Mouse (Mus musculus): ENCODE data around the gene Ndufs7.
"Not testable (repeated sequence)": the region's sequence is repeated elsewhere in the genome, so short reads cannot be mapped to it uniquely, and the experiment has no call there.

Gene Ndufs7

DNA sequence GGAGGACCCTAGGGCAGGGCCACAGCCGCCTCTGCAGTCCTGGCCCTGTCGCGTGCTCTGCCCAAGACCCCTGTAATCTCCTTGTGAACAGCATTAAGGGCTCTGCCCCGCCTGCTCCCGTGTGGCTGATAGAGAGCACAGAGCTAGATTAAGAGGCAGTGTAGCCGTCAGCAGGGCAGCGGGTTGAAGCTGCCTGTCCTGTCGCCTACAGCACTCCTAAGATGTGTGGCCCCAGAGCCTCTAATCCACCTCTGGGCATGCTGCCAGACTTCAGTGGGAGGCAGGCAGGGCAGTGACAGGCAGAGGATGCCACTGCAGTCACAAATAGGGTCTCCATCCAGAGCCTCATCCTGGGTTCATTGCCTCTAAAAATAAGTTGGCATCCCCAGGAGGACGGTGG is 6.8 kb upstream of the Ndufs7 start:
- DNase-seq (ENCODE audit: low spot score in 2 of 2), result no peak

DNA sequence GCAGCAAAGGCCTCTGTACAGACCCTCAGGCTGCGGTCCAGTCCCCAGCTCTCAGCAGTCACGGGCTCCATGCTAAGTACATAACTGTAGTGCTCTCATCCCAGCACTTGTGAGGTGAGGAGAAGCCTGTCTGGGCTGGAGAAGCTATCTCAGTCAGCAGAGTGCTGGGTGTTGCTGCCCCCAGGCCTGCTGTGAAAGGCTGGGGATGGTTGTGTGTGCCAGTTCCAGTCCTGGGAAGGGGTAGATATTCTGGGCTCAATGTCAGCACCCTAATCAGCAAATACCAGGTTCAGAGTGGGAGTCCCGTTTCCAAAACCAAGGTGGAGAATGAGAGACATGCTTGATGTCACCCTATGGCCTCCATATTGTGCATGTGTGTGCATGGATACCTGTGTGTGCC is 6.3 kb upstream of the Ndufs7 start:
- no peak for DNase-seq (ENCODE audit: low spot score in 2 of 2)

DNA sequence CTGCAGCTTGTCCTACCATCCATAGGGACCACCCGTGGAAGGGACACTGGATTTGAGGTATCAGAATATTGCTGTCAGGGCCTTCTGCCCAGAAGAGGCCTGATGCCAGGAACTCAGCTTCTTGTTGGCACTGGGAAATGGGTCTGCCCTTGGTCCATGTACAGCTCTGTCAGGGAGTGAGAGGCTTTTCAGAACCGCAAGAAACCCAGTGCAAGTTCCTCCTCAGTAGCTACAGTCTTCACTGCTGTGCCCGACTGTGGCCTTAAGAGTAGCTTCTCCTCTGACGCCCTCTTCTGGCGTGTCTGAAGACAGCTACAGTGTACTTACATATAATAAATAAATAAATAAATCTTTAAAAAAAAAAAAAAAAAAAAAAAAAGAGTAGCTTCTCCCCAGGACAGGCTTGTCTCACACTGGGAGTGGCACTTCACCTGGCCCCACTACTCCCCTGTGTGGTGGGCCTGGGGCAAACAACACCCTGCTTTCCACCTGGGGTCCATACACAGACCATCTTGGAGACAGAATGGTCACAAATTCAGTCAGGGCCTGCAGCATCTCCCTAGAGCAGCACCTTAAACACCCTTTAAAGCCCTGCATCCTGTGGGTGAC is 4.0 kb upstream of the Ndufs7 start:
- peak in 1 of 2 experiments; percentile 26 for DNase-seq (ENCODE audit: low spot score in 2 of 2)

- DNase-seq (ENCODE audit: low spot score in 2 of 2), result peak; percentile 81 to 93
These were observed 3.3 kb upstream of the Ndufs7 start for GRCm38 (mm10) chr10:80245600-80245999.

GRCm38 (mm10) chr10:80247849-80248248 is 1.1 kb upstream of the Ndufs7 start:
- no peak for DNase-seq (ENCODE audit: low spot score in 2 of 2)

DNA sequence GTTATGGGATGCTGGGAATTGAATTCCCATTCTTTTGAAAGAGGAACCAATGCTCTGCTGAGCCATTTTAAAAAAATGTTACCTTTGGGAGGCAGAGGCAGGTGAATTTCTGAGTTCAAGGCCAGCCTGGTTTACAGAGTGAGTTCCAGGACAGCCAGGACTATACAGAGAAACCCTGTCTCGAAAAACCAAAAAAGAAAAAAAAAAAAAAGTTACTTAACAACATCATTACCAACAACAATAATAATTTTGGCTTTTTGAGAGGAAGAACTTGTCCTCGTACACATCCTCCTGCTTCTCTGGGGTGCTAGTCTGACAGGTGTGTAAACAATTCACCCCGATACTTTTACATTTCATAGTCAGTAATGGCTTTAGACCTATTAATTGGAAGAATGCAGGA is 484 bp upstream of the Ndufs7 start:
- not testable (repeated sequence) for DNase-seq (ENCODE audit: low spot score in 2 of 2)

- DNase-seq (ENCODE audit: low spot score in 2 of 2), result no peak
These were observed 1.1 kb downstream of the Ndufs7 start for GRCm38 (mm10) chr10:80250059-80250458.

GRCm38 (mm10) chr10:80250573-80250972 is 1.7 kb downstream of the Ndufs7 start:
- DNase-seq (ENCODE audit: low spot score in 2 of 2), result no peak

GRCm38 (mm10) chr10:80252011-80252410 is 3.1 kb downstream of the Ndufs7 start:
- no peak for DNase-seq (ENCODE audit: low spot score in 2 of 2)

DNA sequence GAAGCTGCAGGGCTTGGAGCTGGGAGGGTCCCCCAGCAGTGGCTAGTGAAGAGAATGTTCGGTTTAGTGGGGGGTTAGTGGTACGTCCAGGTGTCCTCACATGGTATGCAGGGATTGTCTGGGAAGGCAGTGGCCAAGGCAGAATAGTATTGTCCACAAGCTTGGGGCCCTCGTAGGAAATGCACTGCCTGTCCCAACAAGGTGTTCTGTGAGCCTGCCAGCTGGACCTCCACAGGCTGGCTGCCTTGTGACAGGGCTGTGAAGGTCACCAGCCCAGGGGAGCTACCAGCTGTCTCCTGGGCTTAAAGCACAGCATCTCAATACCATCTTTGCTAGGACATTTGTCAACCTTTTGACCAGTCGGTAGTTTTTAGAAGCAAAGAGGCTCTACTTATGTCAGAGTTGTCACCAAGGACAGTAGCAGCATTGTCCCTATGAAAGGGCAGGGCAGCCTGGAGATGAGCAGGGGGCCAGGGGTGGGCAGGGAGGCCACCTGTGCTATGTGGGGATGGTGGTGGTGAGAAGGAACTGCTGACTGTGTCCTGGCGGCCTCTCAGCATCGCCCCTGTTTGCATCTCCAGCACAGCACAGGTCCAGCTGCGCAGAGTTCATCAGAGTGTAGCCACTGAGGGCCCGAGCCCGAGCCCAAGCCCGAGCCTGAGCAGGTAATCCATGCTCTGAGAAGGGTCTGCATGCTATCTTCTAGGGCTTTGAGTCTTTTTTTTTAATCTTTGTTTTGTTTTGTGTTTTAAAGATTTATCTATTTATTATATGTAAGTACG is 3.8 kb downstream of the Ndufs7 start:
- no peak for DNase-seq (ENCODE audit: low spot score in 2 of 2)

GRCm38 (mm10) chr10:80253551-80253950 is 4.6 kb downstream of the Ndufs7 start:
- no peak for DNase-seq (ENCODE audit: low spot score in 2 of 2)

DNA sequence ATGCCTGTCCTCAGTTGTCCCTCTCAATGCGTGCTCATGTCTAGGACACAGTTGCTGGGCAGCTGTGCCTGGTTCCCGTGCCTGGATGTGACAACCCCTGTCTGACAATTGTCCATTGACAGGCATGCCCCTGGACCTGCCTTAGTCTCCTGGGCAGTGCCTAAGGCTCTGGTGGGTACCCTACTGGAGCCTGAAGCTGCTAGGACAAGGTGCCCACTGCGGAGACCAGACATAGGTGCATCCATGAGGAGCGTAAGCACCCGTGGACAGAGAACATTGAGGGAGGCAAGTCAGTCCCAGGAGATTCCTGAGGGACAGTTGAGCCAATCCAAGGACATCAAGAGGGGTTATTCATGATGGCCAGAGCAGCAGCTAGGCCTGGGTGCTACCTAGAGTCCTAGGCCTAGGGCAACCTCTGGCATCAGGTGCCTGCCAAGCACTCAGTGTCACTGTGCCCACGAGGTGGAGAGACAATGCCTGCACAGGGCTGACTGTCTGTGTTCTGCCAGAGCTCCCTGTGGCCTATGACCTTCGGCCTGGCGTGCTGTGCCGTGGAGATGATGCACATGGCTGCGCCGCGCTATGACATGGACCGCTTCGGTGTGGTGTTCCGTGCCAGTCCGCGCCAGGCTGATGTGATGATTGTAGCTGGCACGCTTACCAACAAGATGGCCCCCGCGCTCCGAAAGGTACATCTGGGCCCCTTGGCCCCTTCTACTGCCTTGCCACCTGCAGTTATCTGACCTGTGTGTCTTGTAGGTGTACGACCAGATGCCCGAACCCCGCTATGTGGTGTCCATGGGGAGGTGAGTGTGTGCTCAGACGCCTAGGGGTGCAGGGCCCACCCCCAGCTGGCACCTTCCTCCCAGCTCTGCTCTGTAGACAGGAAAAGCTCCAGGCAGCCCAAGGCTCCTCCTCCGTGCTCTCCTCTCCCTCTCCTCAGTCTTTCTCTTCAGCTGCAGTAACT is 5.7 kb downstream of the Ndufs7 start:
- no peak for DNase-seq (ENCODE audit: low spot score in 2 of 2)

GRCm38 (mm10) chr10:80255881-80256535 is 7.1 kb downstream of the Ndufs7 start:
- DNase-seq (ENCODE audit: low spot score in 2 of 2), result no peak

GRCm38 (mm10) chr10:80257936-80258335 is 9.0 kb downstream of the Ndufs7 start:
- no peak for DNase-seq (ENCODE audit: low spot score in 2 of 2)

DNA sequence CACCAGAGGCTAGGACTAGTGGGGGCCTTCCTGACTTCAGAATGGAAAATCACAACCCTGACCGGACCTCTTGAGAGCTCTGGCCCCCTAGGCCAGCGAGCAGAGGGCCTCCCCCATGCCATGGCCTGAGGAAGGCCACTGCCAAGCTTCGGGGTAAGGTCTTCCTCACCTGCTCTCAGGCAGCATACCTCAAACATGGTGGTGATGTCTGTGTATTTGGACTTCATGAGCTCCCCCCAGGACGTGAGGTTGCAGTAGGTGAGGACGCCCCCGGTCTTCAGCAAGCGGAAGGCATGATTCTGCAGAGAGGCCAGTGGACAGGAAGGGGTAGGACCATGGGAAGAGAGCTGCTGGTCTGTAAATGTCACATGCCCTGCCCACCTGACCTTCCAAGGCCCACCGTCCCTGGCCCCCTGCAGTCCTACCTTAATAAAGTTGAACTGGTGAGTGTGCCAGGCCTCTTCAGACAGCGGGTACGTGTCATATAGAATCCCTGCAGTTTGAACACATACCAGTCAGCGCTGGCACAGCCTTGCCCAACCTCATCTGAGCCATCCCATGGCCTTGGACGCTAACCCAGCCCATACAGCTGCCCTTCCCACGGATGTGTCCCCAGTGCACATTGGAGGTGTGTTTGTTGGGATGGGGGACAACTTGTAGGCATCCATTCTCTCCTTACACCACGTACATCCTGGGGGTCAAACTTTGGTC is 10.0 kb downstream of the Ndufs7 start:
- no peak for DNase-seq (ENCODE audit: low spot score in 2 of 2)

- no peak for DNase-seq (ENCODE audit: low spot score in 2 of 2)
These were observed 10.5 kb downstream of the Ndufs7 start for GRCm38 (mm10) chr10:80259463-80259805.

DNA sequence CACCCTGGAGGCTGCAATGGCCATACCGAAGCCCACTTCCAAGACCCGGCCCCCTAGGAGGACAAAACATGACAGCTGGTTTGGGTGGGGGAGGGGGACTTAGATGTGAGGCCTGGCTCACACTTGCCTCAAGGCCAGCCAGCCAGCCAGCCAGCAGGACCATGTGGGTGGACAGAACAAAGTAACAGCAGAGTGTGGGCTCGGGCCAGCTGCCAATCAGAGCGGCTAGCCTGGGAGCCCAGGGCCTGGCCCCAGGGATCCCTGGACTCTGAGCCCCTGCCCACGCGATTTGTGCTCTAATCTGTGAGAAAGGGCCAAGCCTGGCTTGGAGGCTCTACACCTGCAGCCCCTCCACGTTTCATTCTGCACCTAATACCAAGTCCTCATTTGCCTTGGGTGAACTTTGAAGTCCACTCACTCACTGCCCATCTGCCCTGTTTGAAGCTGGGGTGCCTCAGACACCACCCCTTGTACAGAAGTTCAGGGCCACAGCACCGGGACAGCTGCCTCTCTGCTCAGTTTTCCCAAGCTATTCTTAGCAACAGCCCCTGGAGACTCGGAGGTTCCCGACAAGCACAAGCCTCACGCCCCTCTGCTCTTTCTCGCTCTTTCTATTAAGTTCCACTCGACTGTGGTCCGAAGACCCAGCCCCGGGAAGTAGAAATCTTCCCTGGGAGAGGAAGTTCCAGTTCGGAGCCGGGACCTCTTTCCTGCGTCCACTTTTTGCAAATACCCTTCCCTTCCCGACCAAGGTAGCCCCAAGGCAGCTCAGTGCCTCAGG is 11.1 kb downstream of the Ndufs7 start:
- DNase-seq (ENCODE audit: low spot score in 2 of 2), result peak; percentile 63 to 74

DNA sequence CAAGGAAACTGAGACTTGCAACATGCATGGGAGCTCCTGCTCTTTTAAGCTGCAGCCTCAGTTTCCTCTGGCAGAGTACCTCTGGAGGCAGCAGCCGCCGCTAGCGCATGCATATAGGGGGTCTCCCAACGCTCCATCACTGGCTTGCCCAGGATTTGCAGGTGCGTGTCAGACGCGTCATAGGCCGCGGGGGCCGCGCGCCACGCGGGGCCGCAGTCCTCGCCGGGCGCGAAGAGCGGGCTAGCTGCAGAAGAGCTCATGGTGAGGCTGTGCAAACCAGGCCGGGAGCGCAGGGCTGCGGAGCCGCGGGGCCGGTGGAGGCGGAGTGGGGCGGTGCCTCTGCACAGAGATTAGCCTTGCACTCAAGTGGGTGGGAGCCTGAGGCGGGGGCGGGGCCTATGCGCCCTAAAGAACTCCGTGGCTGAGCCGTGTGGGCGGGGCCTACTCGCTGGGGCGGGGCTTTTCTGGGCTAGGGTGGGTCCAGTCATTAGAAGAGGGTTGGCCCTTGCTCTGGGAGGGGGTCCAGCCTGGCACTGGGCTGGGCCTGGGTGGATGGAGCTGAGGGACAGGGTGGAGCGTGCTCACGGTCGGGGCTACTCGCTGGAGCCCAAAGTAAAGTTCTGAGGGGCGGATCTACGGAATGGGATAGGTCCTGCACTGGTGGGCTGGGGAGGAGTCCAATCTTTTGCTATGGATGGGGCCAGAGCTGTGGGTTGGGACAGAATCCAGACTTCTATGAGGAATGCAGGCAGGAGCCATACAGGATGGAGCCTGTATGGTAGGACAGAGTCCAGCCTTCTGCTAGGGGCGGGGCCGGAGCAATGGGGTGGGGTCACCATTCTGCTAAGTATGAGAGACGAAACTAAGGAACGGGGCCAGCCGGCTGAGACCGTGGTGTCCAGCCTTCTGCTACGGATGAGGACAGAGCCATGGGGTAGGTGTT is 12.0 kb downstream of the Ndufs7 start, which contains the start of the genes Gamt and Dazap1:
Gamt (minus strand) TSS at position 371 of the 943 bp plus-strand sequence.
Dazap1 (plus strand) TSS at position 845 of the 943 bp plus-strand sequence.
- DNase-seq (ENCODE audit: low spot score in 2 of 2), result peak; percentile 86 to 88

- peak; percentile 80 to 92 for DNase-seq (ENCODE audit: low spot score in 2 of 2)
These were observed 12.7 kb downstream of the Ndufs7 start for GRCm38 (mm10) chr10:80261585-80261968.

Data from right cerebral cortex, adult 2 months (tissue).